Mouse (Mus musculus): ENCODE measurements around the gene Il1rl2. TPM values are rescaled to one million over a fixed set of nuclear protein-coding genes. Genes with fewer than 3 reads are reported as not detected.

The Il1rl2 gene
- polyA plus RNA-seq, 1 experiment, result not detected

- Histone ChIP-seq H3K79me2 (ENCODE audit: control insufficient read depth, insufficient read depth) (no peaks in the 10 kb centered on the region), H3ac (ENCODE audit: control insufficient read depth, insufficient read length, low read depth) (no peak overlapping the region), H3K4me3 (ENCODE audit: insufficient read depth, poor library complexity, severe bottlenecking) (no peak overlapping the region), H3K27me3 (ENCODE audit: control insufficient read depth, insufficient read depth, insufficient read length) (no peaks in the 10 kb centered on the region), H3K79me3 (ENCODE audit: low read depth) (no peaks in the 10 kb centered on the region), H3K36me3 (ENCODE audit: control insufficient read depth, insufficient read depth) (no peaks in the 10 kb centered on the region)
- no peak for TF ChIP-seq MYOG (IDR thresholded peaks at IDR 0.05; ENCODE audit: control insufficient read depth, extremely low read depth, insufficient read length)
- no peak for TF ChIP-seq MYOD1 (IDR thresholded peaks at IDR 0.05; ENCODE audit: control insufficient read depth, insufficient read length, low read depth)
- TF ChIP-seq FOSL1 (IDR thresholded peaks at IDR 0.05; ENCODE audit: insufficient read depth, low read length, poor library complexity, severe bottlenecking), result no peak
- no peak for TF ChIP-seq CTCF (IDR thresholded peaks at IDR 0.05; ENCODE audit: control insufficient read depth, insufficient read depth, insufficient read length)
- no peak for TF ChIP-seq CEBPB (IDR thresholded peaks at IDR 0.05; ENCODE audit: low read depth)
- TF ChIP-seq MAX (IDR thresholded peaks at IDR 0.05), result no peak
- TF ChIP-seq USF1 (IDR thresholded peaks at IDR 0.05; ENCODE audit: low read depth), result no peak
These were observed 3.2 kb downstream of the Il1rl2 start for GRCm38 (mm10) chr1:40327604-40328003.

- H3ac ChIP-seq (ENCODE audit: control insufficient read depth, insufficient read length, low read depth), result no peak overlapping the region
- no peaks in the 10 kb centered on the region for H3K79me3 ChIP-seq (ENCODE audit: low read depth)
- no peak overlapping the region for H3K4me3 ChIP-seq (ENCODE audit: insufficient read depth, poor library complexity, severe bottlenecking)
- H3K79me2 ChIP-seq (ENCODE audit: control insufficient read depth, insufficient read depth), result no peaks in the 10 kb centered on the region
- no peak for TF ChIP-seq CTCF (IDR thresholded peaks at IDR 0.05; ENCODE audit: control insufficient read depth, insufficient read depth, insufficient read length)
- no peak for TF ChIP-seq CEBPB (IDR thresholded peaks at IDR 0.05; ENCODE audit: low read depth)
- no peak for TF ChIP-seq MYOD1 (IDR thresholded peaks at IDR 0.05; ENCODE audit: control insufficient read depth, insufficient read length, low read depth)
- no peak for TF ChIP-seq MAX (IDR thresholded peaks at IDR 0.05)
- TF ChIP-seq USF1 (IDR thresholded peaks at IDR 0.05; ENCODE audit: low read depth), result no peak
- TF ChIP-seq MYOG (IDR thresholded peaks at IDR 0.05; ENCODE audit: control insufficient read depth, extremely low read depth, insufficient read length), result no peak
- no peak for TF ChIP-seq FOSL1 (IDR thresholded peaks at IDR 0.05; ENCODE audit: insufficient read depth, low read length, poor library complexity, severe bottlenecking)
- no peaks in the 10 kb centered on the region for H3K27me3 ChIP-seq (ENCODE audit: control insufficient read depth, insufficient read depth, insufficient read length)
- no peaks in the 10 kb centered on the region for H3K36me3 ChIP-seq (ENCODE audit: control insufficient read depth, insufficient read depth)
These were observed 5.1 kb downstream of the Il1rl2 start for GRCm38 (mm10) chr1:40329526-40329925.

- Histone ChIP-seq H3K4me3 (ENCODE audit: insufficient read depth, poor library complexity, severe bottlenecking) (no peak overlapping the region), H3K27me3 (ENCODE audit: control insufficient read depth, insufficient read depth, insufficient read length) (no peaks in the 10 kb centered on the region), H3ac (ENCODE audit: control insufficient read depth, insufficient read length, low read depth) (no peak overlapping the region), H3K79me3 (ENCODE audit: low read depth) (no peaks in the 10 kb centered on the region), H3K36me3 (ENCODE audit: control insufficient read depth, insufficient read depth) (no peaks in the 10 kb centered on the region), H3K79me2 (ENCODE audit: control insufficient read depth, insufficient read depth) (no peaks in the 10 kb centered on the region)
- TF ChIP-seq MAX (IDR thresholded peaks at IDR 0.05), result no peak
- no peak for TF ChIP-seq FOSL1 (IDR thresholded peaks at IDR 0.05; ENCODE audit: insufficient read depth, low read length, poor library complexity, severe bottlenecking)
These were observed 5.8 kb downstream of the Il1rl2 start for GRCm38 (mm10) chr1:40330181-40330580.

DNA sequence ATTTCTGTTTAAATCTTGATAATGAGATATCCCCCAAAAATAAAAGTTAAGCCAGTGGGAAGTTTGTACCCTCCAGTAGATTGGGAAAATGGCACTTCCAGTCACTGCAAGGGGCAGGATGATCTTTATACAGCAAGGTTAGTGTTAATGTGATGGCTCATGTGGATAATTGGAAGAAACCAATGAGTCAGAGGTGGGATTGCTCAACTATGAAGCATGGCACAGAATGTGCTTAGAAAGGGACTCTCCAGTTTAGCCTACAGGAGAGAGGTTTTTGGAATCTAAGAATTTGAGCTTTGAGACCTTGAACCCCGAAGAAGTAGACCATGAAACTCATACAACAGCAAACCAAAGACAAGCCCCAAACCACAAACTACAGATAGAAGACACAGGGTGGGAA lies 14.9 kb downstream of the Il1rl2 start:
- Histone ChIP-seq H3ac (ENCODE audit: control insufficient read depth, insufficient read length, low read depth) (no peak overlapping the region), H3K36me3 (ENCODE audit: control insufficient read depth, insufficient read depth) (no peaks in the 10 kb centered on the region), H3K4me3 (ENCODE audit: insufficient read depth, poor library complexity, severe bottlenecking) (no peak overlapping the region), H3K79me2 (ENCODE audit: control insufficient read depth, insufficient read depth) (no peaks in the 10 kb centered on the region), H3K27me3 (ENCODE audit: control insufficient read depth, insufficient read depth, insufficient read length) (no peaks in the 10 kb centered on the region), H3K79me3 (ENCODE audit: low read depth) (no peaks in the 10 kb centered on the region)
- no peak for TF ChIP-seq CTCF (IDR thresholded peaks at IDR 0.05; ENCODE audit: control insufficient read depth, insufficient read depth, insufficient read length)
- no peak for TF ChIP-seq MYOG (IDR thresholded peaks at IDR 0.05; ENCODE audit: control insufficient read depth, extremely low read depth, insufficient read length)
- TF ChIP-seq CEBPB (IDR thresholded peaks at IDR 0.05; ENCODE audit: low read depth), result peak; percentile 83

DNA sequence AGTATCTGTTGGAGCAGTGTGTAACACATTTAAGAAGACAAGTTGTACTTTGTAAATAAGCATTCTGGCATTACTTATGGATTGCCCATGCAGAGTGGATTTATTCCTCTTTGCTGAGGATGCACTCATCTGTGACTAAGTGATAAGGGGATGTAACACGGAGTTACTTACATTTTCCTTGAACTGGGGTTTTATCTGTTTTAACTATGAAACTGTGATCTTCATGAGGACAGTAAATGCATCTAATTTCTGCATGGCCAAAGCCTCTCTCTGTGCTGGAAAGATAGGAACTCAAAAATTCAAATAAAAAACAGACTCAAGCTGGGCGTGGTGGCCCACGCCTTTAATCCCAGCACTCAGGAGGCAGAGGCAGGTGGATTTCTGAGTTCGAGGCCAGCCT lies 15.7 kb downstream of the Il1rl2 start:
- Histone ChIP-seq H3K36me3 (ENCODE audit: control insufficient read depth, insufficient read depth) (no peaks in the 10 kb centered on the region), H3K27me3 (ENCODE audit: control insufficient read depth, insufficient read depth, insufficient read length) (no peaks in the 10 kb centered on the region), H3K79me2 (ENCODE audit: control insufficient read depth, insufficient read depth) (no peaks in the 10 kb centered on the region), H3K4me3 (ENCODE audit: insufficient read depth, poor library complexity, severe bottlenecking) (no peak overlapping the region), H3K79me3 (ENCODE audit: low read depth) (no peaks in the 10 kb centered on the region), H3ac (ENCODE audit: control insufficient read depth, insufficient read length, low read depth) (no peak overlapping the region)
- no peak for TF ChIP-seq FOSL1 (IDR thresholded peaks at IDR 0.05; ENCODE audit: insufficient read depth, low read length, poor library complexity, severe bottlenecking)
- TF ChIP-seq MAX (IDR thresholded peaks at IDR 0.05), result no peak
- TF ChIP-seq MYOG (IDR thresholded peaks at IDR 0.05; ENCODE audit: control insufficient read depth, extremely low read depth, insufficient read length), result no peak
- TF ChIP-seq USF1 (IDR thresholded peaks at IDR 0.05; ENCODE audit: low read depth), result no peak
- no peak for TF ChIP-seq MYOD1 (IDR thresholded peaks at IDR 0.05; ENCODE audit: control insufficient read depth, insufficient read length, low read depth)

GRCm38 (mm10) chr1:40352158-40352903 lies 27.9 kb downstream of the Il1rl2 start:
- Histone ChIP-seq H3K36me3 (ENCODE audit: control insufficient read depth, insufficient read depth) (no peaks in the 10 kb centered on the region), H3K79me3 (ENCODE audit: low read depth) (no peaks in the 10 kb centered on the region), H3K27me3 (ENCODE audit: control insufficient read depth, insufficient read depth, insufficient read length) (no peaks in the 10 kb centered on the region), H3ac (ENCODE audit: control insufficient read depth, insufficient read length, low read depth) (no peak overlapping the region), H3K4me3 (ENCODE audit: insufficient read depth, poor library complexity, severe bottlenecking) (no peak overlapping the region), H3K79me2 (ENCODE audit: control insufficient read depth, insufficient read depth) (no peaks in the 10 kb centered on the region)
- no peak for TF ChIP-seq MYOG (IDR thresholded peaks at IDR 0.05; ENCODE audit: control insufficient read depth, extremely low read depth, insufficient read length)
- TF ChIP-seq MYOD1 (IDR thresholded peaks at IDR 0.05; ENCODE audit: control insufficient read depth, insufficient read length, low read depth), result no peak
- no peak for TF ChIP-seq CTCF (IDR thresholded peaks at IDR 0.05; ENCODE audit: control insufficient read depth, insufficient read depth, insufficient read length)

Measured in C2C12 (cell line).